Mouse (Mus musculus): ENCODE measurements at regions not wholly inside any gene's neighbourhood (a gene's known extent, or its start where the extent isn't known, plus 50 kb on each side); places are given as distances from the start of the nearest gene placed in this dataset.

GRCm38 (mm10) chr14:80083724-80084123 is 99.8 kb downstream of the Olfm4 start:
- DNase-seq (ENCODE audit: low spot score) = no peak

GRCm38 (mm10) chr14:80097238-80097637 is 113.4 kb downstream of the Olfm4 start:
- no peak for DNase-seq (ENCODE audit: low spot score)

GRCm38 (mm10) chr14:80113115-80113687 is 129.3 kb downstream of the Olfm4 start:
- DNase-seq (ENCODE audit: low spot score) = no peak

- DNase-seq (ENCODE audit: low spot score) = no peak
Measured at GRCm38 (mm10) chr14:80114326-80114725, 130.4 kb downstream of the Olfm4 start.

GRCm38 (mm10) chr14:80125156-80125555 is 141.3 kb downstream of the Olfm4 start:
- no peak for DNase-seq (ENCODE audit: low spot score)

- no peak for DNase-seq (ENCODE audit: low spot score)
Measured at GRCm38 (mm10) chr14:80128181-80128580, 144.3 kb downstream of the Olfm4 start.

- DNase-seq (ENCODE audit: low spot score) = no peak
Measured at GRCm38 (mm10) chr14:80137541-80137940, 153.7 kb downstream of the Olfm4 start.

- peak; percentile 69 for DNase-seq (ENCODE audit: low spot score)
Measured at GRCm38 (mm10) chr14:80138991-80139791, 155.3 kb downstream of the Olfm4 start.

- DNase-seq (ENCODE audit: low spot score) = peak; percentile 83
Measured at GRCm38 (mm10) chr14:80157002-80157401, 173.1 kb downstream of the Olfm4 start.

- no peak for DNase-seq (ENCODE audit: low spot score)
Measured at GRCm38 (mm10) chr14:80169211-80169610, 185.3 kb downstream of the Olfm4 start.

- peak; percentile 58 for DNase-seq (ENCODE audit: low spot score)
Measured at GRCm38 (mm10) chr14:80170450-80171180, 186.7 kb downstream of the Olfm4 start.

- peak; percentile 35 for DNase-seq (ENCODE audit: low spot score)
Measured at GRCm38 (mm10) chr14:80172799-80173484, 189.1 kb downstream of the Olfm4 start.

GRCm38 (mm10) chr14:80176464-80176863 is 192.6 kb downstream of the Olfm4 start:
- peak; percentile 49 for DNase-seq (ENCODE audit: low spot score)

- no peak for DNase-seq (ENCODE audit: low spot score)
Measured at GRCm38 (mm10) chr14:80195041-80195440, 211.2 kb downstream of the Olfm4 start.

- DNase-seq (ENCODE audit: low spot score) = peak; percentile 65
Measured at GRCm38 (mm10) chr14:80212916-80213315, 229.0 kb downstream of the Olfm4 start.

- DNase-seq (ENCODE audit: low spot score) = no peak
Measured at GRCm38 (mm10) chr14:80213666-80214065, 229.8 kb downstream of the Olfm4 start.

GRCm38 (mm10) chr14:80215960-80216552 is 232.2 kb downstream of the Olfm4 start:
- peak; percentile 92 for DNase-seq (ENCODE audit: low spot score)

- no peak for DNase-seq (ENCODE audit: low spot score)
Measured at GRCm38 (mm10) chr14:80232066-80232465, 248.2 kb downstream of the Olfm4 start.

GRCm38 (mm10) chr14:80232976-80233375 is 249.1 kb downstream of the Olfm4 start:
- no peak for DNase-seq (ENCODE audit: low spot score)

GRCm38 (mm10) chr14:80237136-80237535 is 253.3 kb downstream of the Olfm4 start:
- no peak for DNase-seq (ENCODE audit: low spot score)

GRCm38 (mm10) chr14:80237552-80237951 is 253.7 kb downstream of the Olfm4 start:
- no peak for DNase-seq (ENCODE audit: low spot score)

Data from embryo, embryonic 10 days (tissue).